Mouse (Mus musculus): Measurements from ENCODE around the gene Frmpd2. TPM values are rescaled to one million over a fixed set of nuclear protein-coding genes. Genes with fewer than 3 reads are reported as not detected.

The Frmpd2 gene
- polyA plus RNA-seq, 1 experiment from 2014 or later, result not detected

DNA sequence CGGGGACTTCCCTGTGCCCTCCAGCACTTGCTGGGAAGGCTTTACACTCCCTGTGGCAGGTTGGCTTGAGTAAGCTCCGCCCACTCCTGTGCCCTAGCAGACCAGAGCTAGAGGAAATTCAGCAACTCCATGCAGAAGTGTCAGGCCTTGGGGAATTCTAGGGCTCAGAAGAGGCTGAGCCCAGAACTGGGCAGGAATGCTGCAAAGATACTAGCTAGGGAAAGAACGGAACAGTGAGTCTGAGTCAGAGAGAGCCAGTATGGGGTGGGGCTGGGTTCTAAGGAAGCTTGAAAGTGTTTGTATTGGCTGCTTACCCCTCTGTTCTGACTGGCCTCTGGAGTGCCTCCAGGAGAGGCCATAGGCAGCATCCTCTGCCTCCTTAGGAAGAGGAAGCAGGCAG, 27.4 kb downstream of the Frmpd2 start:
- Histone ChIP-seq H3K9me3 (replicated peaks; ENCODE audit: low read length) (no peaks in the 10 kb centered on the region), H3K4me2 (ENCODE audit: low read length) (no peak overlapping the region), H3K4me3 (replicated peaks; ENCODE audit: low read depth, low read length) (no peak overlapping the region), H3K27me3 (ENCODE audit: insufficient read depth, low read length) (no peaks in the 10 kb centered on the region), H3K4me1 (replicated peaks; ENCODE audit: insufficient read depth, low read length) (no peaks in the 10 kb centered on the region), H3K9ac (ENCODE audit: low read depth, low read length) (no peak overlapping the region), H3K27ac (no peak overlapping the region), H3K36me3 (ENCODE audit: insufficient read depth, low read length) (no peaks in the 10 kb centered on the region)
- DNase-seq (ENCODE audit: low spot score) (no peak), ATAC-seq (replicated peaks; ENCODE audit: low FRiP score, low read depth) (no peak)
- 48% methylated on average over 3 of the region's 3 CpGs for WGBS
- no peak for TF ChIP-seq CTCF (IDR thresholded peaks at IDR 0.05; ENCODE audit: low read depth)

DNA sequence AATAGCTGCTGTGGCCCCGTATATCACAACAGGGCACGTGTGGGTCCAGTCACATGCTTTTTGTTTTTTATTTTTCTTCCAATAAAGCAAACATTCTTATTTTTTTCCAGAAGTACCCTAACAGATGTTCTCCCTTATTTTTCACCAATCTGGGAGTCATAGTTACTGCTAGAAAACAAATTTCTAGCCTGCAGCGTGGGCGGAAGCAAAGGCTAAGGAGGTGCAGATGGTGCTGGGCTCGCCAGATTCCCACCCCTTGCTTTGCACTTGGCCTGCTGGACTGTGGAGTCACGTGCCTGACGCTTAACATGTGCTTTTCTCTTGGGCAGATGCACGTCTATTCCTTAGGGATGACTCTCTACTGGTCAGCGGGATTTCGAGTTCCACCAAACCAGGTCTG, 29.1 kb downstream of the Frmpd2 start:
- TF ChIP-seq CTCF (IDR thresholded peaks at IDR 0.05; ENCODE audit: low read depth), result no peak
- Histone ChIP-seq H3K27ac (no peak overlapping the region), H3K4me2 (ENCODE audit: low read length) (no peak overlapping the region), H3K4me1 (replicated peaks; ENCODE audit: insufficient read depth, low read length) (no peaks in the 10 kb centered on the region), H3K4me3 (replicated peaks; ENCODE audit: low read depth, low read length) (no peak overlapping the region), H3K9ac (ENCODE audit: low read depth, low read length) (no peak overlapping the region), H3K27me3 (ENCODE audit: insufficient read depth, low read length) (no peaks in the 10 kb centered on the region), H3K9me3 (replicated peaks; ENCODE audit: low read length) (no peaks in the 10 kb centered on the region), H3K36me3 (ENCODE audit: insufficient read depth, low read length) (no peaks in the 10 kb centered on the region)
- ATAC-seq (replicated peaks; ENCODE audit: low FRiP score, low read depth) (no peak), DNase-seq (ENCODE audit: low spot score) (peak; percentile 34)
- 66% methylated on average over 10 of the region's 10 CpGs for WGBS

DNA sequence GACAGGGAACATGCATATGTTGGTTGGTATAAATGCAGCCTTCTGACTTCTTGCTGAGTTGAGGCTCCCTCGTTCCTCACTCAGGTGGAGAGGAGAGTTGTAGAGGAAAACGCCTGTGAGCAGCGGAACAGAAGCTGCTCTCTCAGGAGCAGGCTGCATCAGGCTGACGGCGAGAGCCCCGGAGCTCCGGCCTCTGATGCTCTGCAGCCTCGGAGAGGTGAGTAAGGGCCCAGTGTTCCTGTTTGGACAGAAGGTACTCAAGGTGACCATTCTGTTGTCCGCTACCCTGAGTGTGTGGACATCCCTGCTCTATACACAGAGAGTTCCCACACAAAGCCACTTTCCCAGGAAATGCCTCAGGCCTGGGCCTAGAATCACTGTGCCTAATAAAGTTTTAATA, 31.8 kb downstream of the Frmpd2 start:
- WGBS, result 79% methylated on average over 9 of the region's 9 CpGs
- DNase-seq (ENCODE audit: low spot score), result no peak
- no peak for TF ChIP-seq CTCF (IDR thresholded peaks at IDR 0.05; ENCODE audit: low read depth)

DNA sequence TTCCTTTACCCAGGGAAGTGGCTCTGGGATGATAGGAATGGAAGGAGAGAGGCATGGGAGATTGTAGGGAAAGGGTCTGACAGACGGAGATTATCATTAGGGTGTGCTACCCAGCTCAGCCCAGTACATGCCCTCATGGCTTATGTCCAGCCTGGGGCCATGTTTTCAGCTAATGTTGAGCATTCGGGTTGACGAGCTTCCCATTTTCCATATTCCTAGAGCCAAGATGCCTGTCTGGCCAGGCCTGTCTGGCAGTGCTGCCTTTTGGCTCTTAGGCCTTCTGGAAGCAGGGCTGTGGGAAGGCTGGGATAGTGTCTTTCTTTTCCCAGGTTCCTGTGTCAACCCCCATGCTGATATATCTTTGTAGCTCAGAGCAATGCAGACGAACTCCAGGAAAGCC, 35.2 kb downstream of the Frmpd2 start:
- WGBS, result 73% methylated on average over 4 of the region's 4 CpGs
- Histone ChIP-seq H3K36me3 (ENCODE audit: insufficient read depth, low read length) (no peaks in the 10 kb centered on the region), H3K27me3 (ENCODE audit: insufficient read depth, low read length) (no peaks in the 10 kb centered on the region), H3K27ac (no peak overlapping the region), H3K4me3 (replicated peaks; ENCODE audit: low read depth, low read length) (no peak overlapping the region), H3K9ac (ENCODE audit: low read depth, low read length) (no peak overlapping the region), H3K9me3 (replicated peaks; ENCODE audit: low read length) (no peaks in the 10 kb centered on the region), H3K4me1 (replicated peaks; ENCODE audit: insufficient read depth, low read length) (no peaks in the 10 kb centered on the region), H3K4me2 (ENCODE audit: low read length) (no peak overlapping the region)
- no peak for ATAC-seq (replicated peaks; ENCODE audit: low FRiP score, low read depth)
- no peak for TF ChIP-seq CTCF (IDR thresholded peaks at IDR 0.05; ENCODE audit: low read depth)
- no peak for DNase-seq (ENCODE audit: low spot score)

More for the DNA sequence above, 31.8 kb downstream of the Frmpd2 start:
- no peak overlapping the region for H3K9ac ChIP-seq (ENCODE audit: low read depth, low read length)
- H3K27me3 ChIP-seq (ENCODE audit: insufficient read depth, low read length), result no peaks in the 10 kb centered on the region
- H3K4me3 ChIP-seq (replicated peaks; ENCODE audit: low read depth, low read length), result no peak overlapping the region
- no peak overlapping the region for H3K27ac ChIP-seq
- H3K9me3 ChIP-seq (replicated peaks; ENCODE audit: low read length), result no peaks in the 10 kb centered on the region
- H3K36me3 ChIP-seq (ENCODE audit: insufficient read depth, low read length), result no peaks in the 10 kb centered on the region
- no peak overlapping the region for H3K4me2 ChIP-seq (ENCODE audit: low read length)
- ATAC-seq (replicated peaks; ENCODE audit: low FRiP score, low read depth), result no peak
- H3K4me1 ChIP-seq (replicated peaks; ENCODE audit: insufficient read depth, low read length), result no peaks in the 10 kb centered on the region

DNA sequence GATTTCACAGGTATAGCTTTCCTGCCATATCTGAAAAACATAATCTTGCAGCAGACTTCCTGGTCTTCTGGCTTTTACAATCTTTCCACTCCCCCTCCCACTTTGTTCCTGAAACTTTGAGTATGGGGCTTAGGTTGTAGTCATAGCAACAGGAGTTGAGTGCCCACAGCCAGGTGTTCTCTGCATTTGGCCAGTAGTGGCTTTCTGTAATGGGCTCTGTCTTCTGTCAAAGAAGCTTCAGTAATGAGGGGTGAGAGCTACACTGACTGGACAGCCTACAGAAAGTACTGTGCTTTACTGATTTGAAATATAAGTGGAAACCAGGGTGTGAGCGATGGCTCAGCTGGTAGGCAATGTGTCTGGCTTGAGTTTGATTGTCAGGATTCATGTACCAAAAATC, 37.2 kb downstream of the Frmpd2 start:
- Histone ChIP-seq H3K4me1 (replicated peaks; ENCODE audit: insufficient read depth, low read length) (no peaks in the 10 kb centered on the region), H3K4me3 (replicated peaks; ENCODE audit: low read depth, low read length) (no peak overlapping the region), H3K27me3 (ENCODE audit: insufficient read depth, low read length) (no peaks in the 10 kb centered on the region), H3K9ac (ENCODE audit: low read depth, low read length) (no peak overlapping the region), H3K27ac (no peak overlapping the region), H3K36me3 (ENCODE audit: insufficient read depth, low read length) (no peaks in the 10 kb centered on the region), H3K9me3 (replicated peaks; ENCODE audit: low read length) (no peaks in the 10 kb centered on the region), H3K4me2 (ENCODE audit: low read length) (no peak overlapping the region)
- no peak for DNase-seq (ENCODE audit: low spot score)
- no peak for TF ChIP-seq CTCF (IDR thresholded peaks at IDR 0.05; ENCODE audit: low read depth)
- ATAC-seq (replicated peaks; ENCODE audit: low FRiP score, low read depth), result no peak
- WGBS, result 89% methylated on average over 1 of the region's 1 CpGs

DNA sequence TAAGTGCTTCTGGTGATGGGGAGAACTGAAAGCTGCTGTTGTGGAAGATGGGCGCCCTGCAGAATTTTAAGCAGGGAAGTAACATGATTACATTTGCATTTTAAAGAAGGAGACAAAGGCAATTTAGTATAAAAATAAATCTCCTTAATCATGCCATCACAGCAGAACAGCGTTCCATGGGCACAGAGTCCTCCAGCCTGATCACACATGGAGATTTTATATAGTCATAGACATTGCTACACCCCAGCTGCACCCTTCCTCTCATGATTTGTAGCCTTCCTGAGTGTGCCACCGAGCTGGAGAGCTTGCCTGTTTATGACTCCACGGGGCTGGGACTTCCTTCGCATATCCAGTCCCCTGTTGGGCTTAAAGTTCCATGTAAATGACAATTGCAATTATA, 42.4 kb downstream of the Frmpd2 start:
- no peak overlapping the region for H3K4me3 ChIP-seq (replicated peaks; ENCODE audit: low read depth, low read length)
- H3K27ac ChIP-seq, result no peak overlapping the region
- no peak overlapping the region for H3K4me2 ChIP-seq (ENCODE audit: low read length)
- no peaks in the 10 kb centered on the region for H3K27me3 ChIP-seq (ENCODE audit: insufficient read depth, low read length)
- no peaks in the 10 kb centered on the region for H3K4me1 ChIP-seq (replicated peaks; ENCODE audit: insufficient read depth, low read length)
- H3K36me3 ChIP-seq (ENCODE audit: insufficient read depth, low read length), result no peaks in the 10 kb centered on the region
- no peak overlapping the region for H3K9ac ChIP-seq (ENCODE audit: low read depth, low read length)
- WGBS, result 33% methylated on average over 5 of the region's 5 CpGs
- ATAC-seq (replicated peaks; ENCODE audit: low FRiP score, low read depth) (no peak), DNase-seq (ENCODE audit: low spot score) (no peak)
- no peak for TF ChIP-seq CTCF (IDR thresholded peaks at IDR 0.05; ENCODE audit: low read depth)
- H3K9me3 ChIP-seq (replicated peaks; ENCODE audit: low read length), result no peaks in the 10 kb centered on the region

DNA sequence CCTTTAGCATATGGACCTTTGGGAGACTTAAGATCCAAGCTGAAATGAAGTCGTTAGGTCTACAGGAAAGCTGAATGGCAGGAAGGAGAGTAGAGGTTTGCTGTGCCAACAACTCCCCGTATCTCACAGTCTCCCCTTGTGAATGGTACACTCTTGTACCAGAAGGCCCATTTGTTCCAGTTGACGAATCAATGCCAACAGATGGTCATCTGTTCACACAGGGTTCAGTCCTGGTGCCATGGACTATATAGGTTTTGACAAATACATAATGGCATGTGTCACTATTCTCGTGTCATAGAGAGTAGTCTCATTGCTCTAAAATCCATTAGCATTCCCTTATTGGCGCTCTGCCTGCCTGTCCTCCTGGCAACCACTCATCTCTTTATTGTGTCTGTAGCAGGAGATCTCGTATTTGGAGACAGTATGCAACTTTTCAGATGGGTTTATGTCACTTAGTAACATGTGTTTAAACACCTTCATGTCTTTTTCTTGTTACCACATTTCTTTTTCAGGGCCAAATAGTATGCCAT, 43.3 kb downstream of the Frmpd2 start:
- no peaks in the 10 kb centered on the region for H3K4me1 ChIP-seq (replicated peaks; ENCODE audit: insufficient read depth, low read length)
- H3K4me2 ChIP-seq (ENCODE audit: low read length), result no peak overlapping the region
- H3K27ac ChIP-seq, result no peak overlapping the region
- no peaks in the 10 kb centered on the region for H3K27me3 ChIP-seq (ENCODE audit: insufficient read depth, low read length)
- no peak for TF ChIP-seq CTCF (IDR thresholded peaks at IDR 0.05; ENCODE audit: low read depth)
- ATAC-seq (replicated peaks; ENCODE audit: low FRiP score, low read depth) (no peak), DNase-seq (ENCODE audit: low spot score) (no peak)
- no peak overlapping the region for H3K9ac ChIP-seq (ENCODE audit: low read depth, low read length)
- WGBS, result 64% methylated on average over 6 of the region's 6 CpGs
- H3K9me3 ChIP-seq (replicated peaks; ENCODE audit: low read length), result no peaks in the 10 kb centered on the region
- no peak overlapping the region for H3K4me3 ChIP-seq (replicated peaks; ENCODE audit: low read depth, low read length)
- no peaks in the 10 kb centered on the region for H3K36me3 ChIP-seq (ENCODE audit: insufficient read depth, low read length)
